Mouse (Mus musculus) liver, postnatal 0 days (tissue): ENCODE measurements at regions not wholly inside any gene's neighbourhood (a gene's known extent, or its start where the extent isn't known, plus 50 kb on each side); places are given as distances from the start of the nearest gene placed in this dataset.

Source experiments
- CTCF ChIP-seq: sonication (generic); IDR thresholded peaks from 2 replicates; pipeline ENCODE4 v1.5.1; 2016; ENCODE audit warnings: antibody characterized with exemption, low read depth
- EP300 ChIP-seq: IDR thresholded peaks from 2 replicates; pipeline ENCODE4 v1.6.1; 2016; ENCODE audit warnings: antibody characterized with exemption, low read depth, mild to moderate bottlenecking

DNA sequence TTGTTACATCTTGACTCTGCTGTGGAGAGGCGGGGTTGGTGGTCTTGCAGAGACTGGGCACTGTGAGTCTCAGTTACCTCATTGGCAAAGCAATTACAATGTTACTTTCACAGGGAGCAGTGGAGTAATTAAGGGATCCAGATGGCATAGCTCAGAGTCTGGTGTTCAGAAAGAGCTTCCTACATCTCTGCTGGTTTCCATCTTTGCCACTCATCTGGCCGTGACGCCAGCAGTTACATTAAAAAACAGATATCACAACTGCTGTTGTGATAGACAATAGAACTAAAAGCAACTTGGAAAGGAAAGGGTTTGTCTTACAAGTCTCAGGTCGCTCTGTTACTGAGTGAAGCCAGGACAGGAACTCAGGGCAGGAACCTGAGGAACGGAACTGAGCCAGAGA, 200.0 kb upstream of the Map3k1 start:
- TF ChIP-seq EP300, result no peak
- no peak for TF ChIP-seq CTCF
